Mouse (Mus musculus) bone marrow, adult 2 months (tissue): ENCODE results near the gene Panx1.

Experiments
- CTCF ChIP-seq: fragments of 200-500 bp; IDR thresholded peaks from 2 replicates; pipeline ENCODE4 v1.5.1; 2011; ENCODE audit warnings: low read length, control low read depth; ENCODE audit not compliant: control insufficient read depth, insufficient read depth
- POLR2A ChIP-seq: fragments of 200-500 bp; IDR thresholded peaks from 2 replicates; pipeline ENCODE4 v1.6.1; 2011; ENCODE audit warnings: low read depth, mild to moderate bottlenecking, control low read depth, low read length, borderline replicate concordance; ENCODE audit not compliant: control insufficient read depth

DNA sequence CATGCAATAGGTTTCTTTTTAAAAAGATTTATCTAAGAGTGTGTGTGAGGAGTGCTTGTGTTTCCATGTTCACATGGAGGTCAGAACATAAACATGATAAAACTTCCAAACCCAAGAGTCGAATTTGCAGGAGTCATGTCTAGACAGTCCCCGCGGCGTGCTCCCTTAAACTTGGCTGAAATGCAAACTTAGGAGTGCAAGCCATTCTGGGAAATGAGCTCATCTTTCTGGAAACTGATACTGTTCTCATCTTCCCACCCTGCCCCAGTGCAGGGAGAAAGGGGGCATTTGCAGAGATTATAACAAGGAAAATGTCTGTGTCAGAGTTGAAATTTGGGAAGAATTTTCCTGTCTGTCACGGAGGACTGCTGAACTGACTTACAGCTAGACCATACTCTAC lies 5.4 kb downstream of the Panx1 start:
- TF ChIP-seq POLR2A, result no peak
- TF ChIP-seq CTCF, result no peak
